ENCODE assay signal across 12 mouse cellular contexts in the genomic region with DNA sequence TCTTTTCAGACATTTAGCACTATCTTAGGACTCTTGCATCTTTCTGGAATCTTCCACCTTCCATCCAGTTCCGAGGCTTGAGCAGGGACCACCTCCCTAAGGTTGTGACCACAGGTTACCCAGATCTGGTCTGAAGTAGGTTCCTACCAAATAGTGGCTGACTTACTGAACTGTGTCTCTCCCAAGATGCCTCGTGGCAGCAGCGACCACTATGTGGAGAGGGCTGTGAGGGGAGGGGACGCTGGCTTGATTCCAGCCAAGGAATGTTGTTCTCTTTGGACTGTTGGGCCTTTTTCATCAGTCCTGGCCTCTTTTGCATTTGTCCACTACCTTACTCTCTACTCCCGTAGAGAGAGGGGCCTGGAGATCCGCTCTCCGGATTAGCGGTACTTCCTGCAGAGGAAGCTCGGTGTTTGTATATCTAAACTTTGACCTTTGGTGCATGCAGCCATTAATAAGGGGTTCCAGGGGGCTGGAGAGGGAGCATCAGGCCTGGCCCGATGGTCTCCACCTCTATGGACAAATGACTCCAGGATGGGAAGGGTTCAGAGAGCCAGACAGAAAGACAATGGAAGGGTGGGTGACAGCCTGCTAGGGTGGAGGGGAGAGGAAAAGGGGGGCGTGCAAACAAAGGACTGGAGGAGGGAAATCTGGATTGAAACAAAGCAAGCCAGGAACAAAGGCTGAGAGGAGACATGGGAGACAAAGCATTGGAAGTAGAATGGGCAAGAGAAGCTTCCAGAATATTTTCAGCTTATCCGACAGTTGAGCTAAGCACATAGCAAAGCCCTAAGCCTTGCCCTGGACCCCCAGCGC. TPM values are rescaled to one million over a fixed set of nuclear protein-coding genes. Genes with fewer than 3 reads are reported as not detected.
DNase-seq lines count a peak whose midpoint lies in the region; ATAC-seq lines count a peak whose summit lies in the region.
"Had no signal": no experiment of that assay in that cellular context is flagged by ENCODE, and none has a peak within 500 bp of the region (broad histone marks: within the 10 kb centered on the region; RNA-seq: fewer than 3 reads in every experiment).

No protein-coding gene starts in this region.

- H3K9me3 ChIP-seq in kidney, embryonic 15.5 days (replicated peaks), result no peaks in the 10 kb centered on the region
- H3K9me3 ChIP-seq in embryonic facial prominence, embryonic 12.5 days, result no peaks in the 10 kb centered on the region
- no peaks in the 10 kb centered on the region for H3K9me3 ChIP-seq in hindbrain, embryonic 14.5 days (ENCODE audit: control insufficient read depth, low read length)

- 31% methylated on average over 13 of the region's 13 CpGs for WGBS in kidney, embryonic 15.5 days
- 26% methylated on average over 13 of the region's 13 CpGs for WGBS in embryonic facial prominence, embryonic 12.5 days
- WGBS in hindbrain, embryonic 14.5 days, result 25% methylated on average over 13 of the region's 13 CpGs

- H3K27me3 ChIP-seq in kidney, embryonic 15.5 days, result no peaks in the 10 kb centered on the region; the same call in none of the 2 replicates
- H3K27me3 ChIP-seq in embryonic facial prominence, embryonic 12.5 days, result no peaks in the 10 kb centered on the region
- H3K27me3 ChIP-seq in hindbrain, embryonic 14.5 days (ENCODE audit: control insufficient read depth, insufficient read depth, low read length), result no peaks in the 10 kb centered on the region

- 0 out of 2 replicates have a peak overlapping the region, but pooled peaks have one; percentile 2 for H3K9ac ChIP-seq in kidney, embryonic 15.5 days
- H3K9ac ChIP-seq in embryonic facial prominence, embryonic 12.5 days, result no peak overlapping the region
- H3K9ac ChIP-seq in hindbrain, embryonic 14.5 days, result no peak overlapping the region

- H3K4me3 ChIP-seq in kidney, embryonic 15.5 days (replicated peaks), result no peak overlapping the region
- no peak overlapping the region for H3K4me3 ChIP-seq in embryonic facial prominence, embryonic 12.5 days
- no peak overlapping the region for H3K4me3 ChIP-seq in hindbrain, embryonic 14.5 days (replicated peaks; ENCODE audit: low read length)

- peak overlapping the region; percentile 74 for H3K27ac ChIP-seq in kidney, embryonic 15.5 days
- peak overlapping the region; percentile 75 for H3K27ac ChIP-seq in embryonic facial prominence, embryonic 12.5 days
- H3K27ac ChIP-seq in hindbrain, embryonic 14.5 days, result peak overlapping the region; percentile 69

- no peak; the same call in 1 of the 2 replicates for ATAC-seq in kidney, embryonic 15.5 days (replicated peaks; ENCODE audit: low FRiP score)
- ATAC-seq in embryonic facial prominence, embryonic 12.5 days (ENCODE audit: insufficient number of reproducible peaks, insufficient read depth, low FRiP score, low TSS enrichment), result no peak
- no peak for ATAC-seq in hindbrain, embryonic 14.5 days (ENCODE audit: low FRiP score)

- no peak overlapping the region for H3K4me2 ChIP-seq in kidney, embryonic 15.5 days
- no peak overlapping the region for H3K4me2 ChIP-seq in embryonic facial prominence, embryonic 12.5 days (replicated peaks)
- H3K4me2 ChIP-seq in hindbrain, embryonic 14.5 days (replicated peaks), result no peak overlapping the region

- peaks cover 39% of the 10 kb centered on the region for H3K4me1 ChIP-seq in kidney, embryonic 15.5 days
- peaks cover 54% of the 10 kb centered on the region for H3K4me1 ChIP-seq in embryonic facial prominence, embryonic 12.5 days
- H3K4me1 ChIP-seq in hindbrain, embryonic 14.5 days (replicated peaks; ENCODE audit: control insufficient read depth, insufficient read depth, low read length), result peaks cover 31% of the 10 kb centered on the region

- no peak for DNase-seq in kidney, postnatal 25 days
- DNase-seq in hindbrain, embryonic 14.5 days (ENCODE audit: low spot score), result no peak
- DNase-seq in neural tube, embryonic 10.5 days (ENCODE audit: extremely low spot score, low spot score), result peak; percentile 31
- DNase-seq in adrenal gland, postnatal 36 days, result no peak
- no peak for DNase-seq in cerebellum, adult 18-20 months
- DNase-seq in cerebellum, adult 8-10 months, result no peak
- DNase-seq: cerebellum, adult 9-11 months; lung, adult 2 months had no signal

- H3K36me3 ChIP-seq in kidney, embryonic 15.5 days, result no peaks in the 10 kb centered on the region
- no peaks in the 10 kb centered on the region for H3K36me3 ChIP-seq in embryonic facial prominence, embryonic 12.5 days
- H3K36me3 ChIP-seq in hindbrain, embryonic 14.5 days (replicated peaks; ENCODE audit: control insufficient read depth, insufficient read depth), result no peaks in the 10 kb centered on the region

RNA-seq across cellular contexts. Expression of a gene that starts 39.1 kb away (rescaled TPM):
- polyA plus RNA-seq in kidney, embryonic 15.5 days (2015; fragmentation: Nextera tagmentation; extraction: Ambion mirVana), result not detected in 2 replicates
- polyA plus RNA-seq in embryonic facial prominence, embryonic 12.5 days (2016; fragmentation: Nextera tagmentation; extraction: Ambion mirVana), result not detected in 2 replicates
- not detected in 2 replicates for polyA plus RNA-seq in hindbrain, embryonic 14.5 days (2014; fragmentation: Nextera tagmentation; extraction: Ambion mirVana)
- not detected for total RNA-seq in adrenal gland, postnatal 36 days (2021)
- total RNA-seq: gastrocnemius, adult 8-10 months; layer of hippocampus, postnatal 14 days had no signal
- polyA plus RNA-seq: lung, adult 2 months had no signal
